Mouse (Mus musculus) lung, adult 2 months (tissue): ENCODE results near the gene Il18. TPM values are rescaled to one million over a fixed set of nuclear protein-coding genes. Genes with fewer than 3 reads are reported as not detected.
A peak's percentile ranks its signal among the peaks of the same experiment; 100 is the strongest.

ENCODE experiments used
- DNase-seq: peaks from one replicate; pipeline ENCODE4 v3.0.0; 2022
- H3K4me1 ChIP-seq: fragments of 200-500 bp; 2 replicates; pipeline ENCODE4 v1.6.1; 2011; ENCODE audit warnings: low read length; ENCODE audit not compliant: control insufficient read depth, insufficient read depth
- H3K4me3 ChIP-seq: fragments of 200-500 bp; replicated peaks from 2 replicates; pipeline ENCODE3; 2011; ENCODE audit warnings: low read depth, mild to moderate bottlenecking, control low read depth, low read length; ENCODE audit errors: extremely low read depth
- CTCF ChIP-seq: fragments of 200-500 bp; IDR thresholded peaks from 2 replicates; pipeline ENCODE4 v1.5.1; 2011; ENCODE audit warnings: mild to moderate bottlenecking, low read length, control low read depth; ENCODE audit not compliant: insufficient read depth
- POLR2A ChIP-seq: fragments of 200-500 bp; IDR thresholded peaks from 2 replicates; pipeline ENCODE4 v1.6.1; 2011; ENCODE audit warnings: low read depth, mild to moderate bottlenecking, control low read depth, low read length, borderline replicate concordance; ENCODE audit errors: extremely low read depth
- WGBS: fragments of 180-500 bp; shearing (Covaris S2); methylation state at CpG from one replicate; pipeline ENCODE4 v1.1.7; 2018; 5-methylcytosine and 5-hydroxymethylcytosine counted together
- polyA plus RNA-seq: library from polyadenylated mRNA; depleted of rRNA; stranded (reverse); fragments of >200 nt; gene quantifications from 2 replicates; pipeline ENCODE4 v1.2.3, GENCODE M21; 2012

The Il18 gene
- polyA plus RNA-seq, 1 experiment = 17.4 TPM

DNA sequence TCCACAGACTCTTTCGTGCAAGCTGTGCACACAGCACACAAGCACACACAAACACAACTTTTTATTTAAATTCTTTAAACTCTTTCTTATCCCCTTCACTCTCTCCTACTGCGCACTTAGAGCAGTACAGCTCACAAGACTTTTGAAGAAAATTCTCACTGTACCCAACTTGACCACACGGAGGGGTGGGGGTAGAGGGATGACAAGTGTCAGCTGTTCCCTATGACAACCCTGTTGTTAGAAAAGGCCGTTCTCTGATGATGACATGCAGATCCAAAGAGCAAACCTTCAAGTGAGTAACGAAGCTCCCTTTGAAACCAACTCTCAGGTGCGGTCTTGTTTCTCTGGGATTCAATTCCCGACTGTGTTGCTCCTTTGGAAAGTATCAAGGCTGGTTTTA lies 26.8 kb upstream of the Il18 start:
- DNase-seq = no peak
- TF ChIP-seq POLR2A (no peak), CTCF (no peak)
- 27% methylated on average over 7 of the region's 7 CpGs for WGBS

DNA sequence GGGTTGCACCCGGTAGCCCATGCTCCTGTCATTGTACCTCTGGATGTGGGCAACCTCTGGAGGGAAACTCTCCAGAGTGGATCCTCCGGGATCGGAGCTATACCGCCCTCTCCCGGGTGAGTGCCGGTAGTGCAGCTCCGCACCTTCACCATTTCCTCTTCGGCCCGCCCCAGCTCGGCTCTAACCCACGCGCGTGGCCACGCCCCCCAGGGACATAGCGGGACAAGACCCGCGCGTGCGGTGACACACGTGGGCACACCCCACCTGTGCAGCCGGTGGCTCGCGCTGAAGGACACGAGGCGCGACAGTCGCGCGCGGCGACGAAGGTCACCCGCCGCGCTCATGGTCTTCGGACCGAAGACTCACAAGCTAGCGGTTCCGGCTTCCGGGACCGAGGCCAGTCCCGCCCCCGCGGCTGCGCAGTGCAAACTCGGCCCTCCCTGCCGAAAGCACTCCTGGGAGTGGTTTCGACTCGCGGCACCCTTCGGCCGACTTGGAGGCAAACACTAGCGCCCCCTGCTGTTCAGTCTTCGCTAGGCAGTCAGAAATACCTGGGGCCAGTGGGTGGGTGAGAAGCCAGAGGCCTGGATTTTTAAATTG lies 26.2 kb upstream of the Il18 start, which contains the start of gene Pts:
Pts (minus strand) TSS at position 432 of the 600 bp plus-strand sequence.
- peaks cover 4% of the 10 kb centered on the region; the same call in 1 of the 2 replicates for H3K4me1 ChIP-seq
- DNase-seq = peak; percentile 98
- peak; percentile 85 for TF ChIP-seq CTCF
- TF ChIP-seq POLR2A = peak; percentile 96
- under 1% methylated on average over 54 of the region's 54 CpGs for WGBS
- peak within 1 kb of the TSS; percentile 99 for H3K4me3 ChIP-seq

More for the DNA sequence above, 26.8 kb upstream of the Il18 start:
- Histone ChIP-seq H3K4me3 (peak overlapping the region; percentile 99), H3K4me1 (peaks cover 4% of the 10 kb centered on the region; the same call in 1 of the 2 replicates)

GRCm38 (mm10) chr9:50530890-50531289 lies 23.7 kb upstream of the Il18 start:
- DNase-seq = no peak
- 16% methylated on average over 2 of the region's 2 CpGs for WGBS
- TF ChIP-seq POLR2A (no peak), CTCF (no peak)
- H3K4me1 ChIP-seq = peaks cover 4% of the 10 kb centered on the region; the same call in 1 of the 2 replicates
- no peak overlapping the region for H3K4me3 ChIP-seq

DNA sequence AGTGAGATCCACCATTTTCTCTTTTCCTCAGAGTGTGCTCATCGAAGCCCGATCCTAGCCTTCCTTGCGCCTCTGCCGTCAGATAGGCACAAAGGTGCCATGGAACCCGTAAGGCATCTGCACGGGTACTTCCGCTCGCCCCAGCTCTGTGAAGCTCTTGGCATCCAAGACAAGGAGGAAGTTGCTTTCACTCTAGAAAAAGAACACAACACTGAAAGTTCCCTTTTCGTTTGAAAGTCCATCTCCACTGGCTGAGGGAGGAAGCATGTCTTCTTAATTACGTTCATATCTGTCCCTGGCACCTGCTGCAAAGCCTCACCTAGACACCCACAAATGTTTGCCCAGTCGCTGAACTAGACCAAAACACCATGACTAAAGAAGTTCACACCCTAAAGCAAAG lies 21.3 kb upstream of the Il18 start:
- no peaks in the 10 kb centered on the region for H3K4me1 ChIP-seq
- H3K4me3 ChIP-seq = no peak overlapping the region
- no peak for DNase-seq
- no peak for TF ChIP-seq POLR2A
- TF ChIP-seq CTCF = no peak
- WGBS = 63% methylated on average over 11 of the region's 11 CpGs

- no peak overlapping the region for H3K4me3 ChIP-seq
- TF ChIP-seq POLR2A = no peak
- TF ChIP-seq CTCF = no peak
- no peaks in the 10 kb centered on the region for H3K4me1 ChIP-seq
- DNase-seq = no peak
- 71% methylated on average over 3 of the region's 3 CpGs for WGBS
Measured at GRCm38 (mm10) chr9:50533791-50534190, 20.8 kb upstream of the Il18 start.

DNA sequence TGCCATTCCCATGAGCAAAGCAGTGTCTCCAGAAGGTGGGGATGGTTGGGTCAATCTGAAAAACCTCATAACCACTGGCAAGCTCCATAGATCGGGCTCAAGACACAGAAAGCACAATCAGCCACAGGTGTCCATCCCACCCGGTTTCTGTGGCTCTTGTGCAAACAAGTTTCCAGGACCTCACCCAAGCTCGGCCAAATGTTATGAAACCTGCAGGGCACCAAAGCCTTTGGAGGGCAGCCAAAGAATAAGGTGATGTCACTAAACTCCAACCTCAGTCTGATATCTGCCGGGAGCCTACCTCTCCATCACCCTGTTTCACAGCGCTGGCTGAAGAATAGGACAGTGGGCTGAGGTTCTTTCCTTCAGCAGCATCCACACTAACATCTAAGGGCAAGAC lies 18.7 kb upstream of the Il18 start:
- TF ChIP-seq CTCF = no peak
- no peak for TF ChIP-seq POLR2A
- Histone ChIP-seq H3K4me1 (no peaks in the 10 kb centered on the region), H3K4me3 (no peak overlapping the region)
- no peak for DNase-seq
- 55% methylated on average over 5 of the region's 5 CpGs for WGBS

DNA sequence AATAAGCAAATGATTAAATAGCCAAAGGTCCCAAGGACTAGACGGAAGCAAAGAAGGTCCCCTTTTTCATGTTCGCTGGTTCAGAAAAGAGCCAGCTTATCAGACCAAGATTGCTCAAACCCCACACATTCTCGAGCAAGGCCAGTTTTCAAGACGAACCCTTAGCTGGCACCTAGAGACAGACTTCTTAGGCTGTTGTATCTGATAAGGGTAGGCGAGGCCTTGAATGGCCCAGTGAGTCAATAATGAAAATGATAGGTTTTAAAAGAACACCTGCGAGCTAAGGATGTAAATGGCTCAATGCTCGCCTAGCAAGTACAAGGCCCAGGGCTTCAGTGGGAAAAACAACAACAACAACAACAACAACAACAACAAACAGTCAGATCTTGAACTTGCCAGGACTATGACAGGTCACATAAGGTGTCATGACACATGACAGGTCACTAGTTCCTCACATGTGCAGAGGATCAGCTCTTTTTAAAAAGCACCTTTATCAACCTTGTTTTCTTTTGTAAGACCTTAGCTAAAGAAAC lies 18.0 kb upstream of the Il18 start:
- no peak for DNase-seq
- TF ChIP-seq CTCF = no peak
- TF ChIP-seq POLR2A = no peak
- Histone ChIP-seq H3K4me1 (no peaks in the 10 kb centered on the region), H3K4me3 (no peak overlapping the region)
- 54% methylated on average over 7 of the region's 7 CpGs for WGBS

DNA sequence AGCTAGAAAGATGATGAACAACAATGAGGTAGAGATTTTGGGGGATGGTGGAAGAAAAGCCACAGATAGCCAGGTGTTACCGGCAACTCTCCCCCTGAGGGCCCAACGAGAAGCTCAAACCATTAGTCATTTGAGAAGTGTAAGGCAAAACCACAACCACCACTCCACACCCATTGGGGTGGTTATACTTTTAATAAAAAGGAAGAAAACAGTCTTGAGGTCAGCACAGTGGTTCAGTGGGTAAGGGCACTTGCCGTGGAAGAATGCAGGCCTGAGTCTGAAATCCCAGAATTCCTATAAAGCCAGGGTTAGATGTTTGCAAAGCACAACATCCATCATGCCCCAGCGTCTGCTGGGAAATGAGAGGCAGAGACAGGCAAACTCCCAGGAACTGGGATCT lies 17.3 kb upstream of the Il18 start:
- H3K4me1 ChIP-seq = no peaks in the 10 kb centered on the region
- TF ChIP-seq CTCF (no peak), POLR2A (no peak)
- 66% methylated on average over 4 of the region's 4 CpGs for WGBS
- DNase-seq = no peak
- no peak overlapping the region for H3K4me3 ChIP-seq

- no peak overlapping the region for H3K4me3 ChIP-seq
- WGBS = 34% methylated on average over 7 of the region's 7 CpGs
- DNase-seq = no peak
- no peak for TF ChIP-seq POLR2A
- no peak for TF ChIP-seq CTCF
- H3K4me1 ChIP-seq = no peaks in the 10 kb centered on the region
Measured at GRCm38 (mm10) chr9:50540170-50540569, 14.5 kb upstream of the Il18 start.

DNA sequence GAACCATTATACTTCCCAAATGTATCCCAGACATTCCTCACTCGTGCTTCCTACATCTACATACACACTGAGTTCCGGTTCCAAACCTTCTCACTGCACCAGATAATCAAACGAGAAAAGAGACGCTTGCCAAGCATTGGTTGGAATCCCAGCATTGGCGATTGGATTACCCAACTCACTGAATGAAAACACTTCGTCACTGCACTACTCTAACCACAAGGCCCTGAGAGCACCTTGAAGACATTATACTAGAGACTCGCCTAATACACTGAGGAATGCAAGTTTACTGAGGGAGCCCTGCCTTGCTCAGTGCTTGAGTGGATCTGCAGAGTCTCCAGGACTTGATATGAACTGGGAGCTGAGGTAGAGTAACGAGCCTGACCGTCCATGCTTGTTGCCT lies 12.2 kb upstream of the Il18 start:
- TF ChIP-seq CTCF (no peak), POLR2A (no peak)
- no peak overlapping the region for H3K4me3 ChIP-seq
- DNase-seq = no peak
- H3K4me1 ChIP-seq = no peaks in the 10 kb centered on the region
- WGBS = 60% methylated on average over 9 of the region's 9 CpGs
